Mouse (Mus musculus) midbrain, embryonic 12.5 days (tissue): ENCODE measurements at regions not wholly inside any gene's neighbourhood (a gene's known extent, or its start where the extent isn't known, plus 50 kb on each side); places are given as distances from the start of the nearest gene placed in this dataset.
A peak's percentile ranks its signal among the peaks of the same experiment; 100 is the strongest.

Experiments used
- ATAC-seq: fragments of 200-750 bp; cut with Nextera tagmentation; 2 replicates; pipeline ENCODE4 v1.8.0; 2017; ENCODE audit warnings: low read depth, moderate TSS enrichment, moderate library complexity; ENCODE audit not compliant: low FRiP score
- H3K27ac ChIP-seq: fragments of 300-500 bp; sonication (generic); replicated peaks from 2 replicates; pipeline ENCODE4 v1.5.1; 2016; ENCODE audit warnings: mild to moderate bottlenecking
- H3K27me3 ChIP-seq: fragments of 300-500 bp; sonication (generic); 2 replicates; pipeline ENCODE4 v1.6.1; 2016; ENCODE audit warnings: mild to moderate bottlenecking
- H3K36me3 ChIP-seq: fragments of 300-500 bp; sonication (generic); 2 replicates; pipeline ENCODE4 v1.6.1; 2016
- H3K4me1 ChIP-seq: fragments of 300-500 bp; sonication (generic); 2 replicates; pipeline ENCODE4 v1.6.1; 2016
- H3K4me2 ChIP-seq: fragments of 300-500 bp; sonication (generic); replicated peaks from 2 replicates; pipeline ENCODE4 v1.6.1; 2016; ENCODE audit warnings: mild to moderate bottlenecking, moderate library complexity
- H3K4me3 ChIP-seq: fragments of 300-500 bp; sonication (generic); 2 replicates; pipeline ENCODE4 v1.5.1; 2016; ENCODE audit warnings: mild to moderate bottlenecking
- H3K9ac ChIP-seq: fragments of 300-500 bp; sonication (generic); replicated peaks from 2 replicates; pipeline ENCODE4 v1.6.1; 2016; ENCODE audit warnings: mild to moderate bottlenecking, moderate library complexity
- H3K9me3 ChIP-seq: fragments of 300-500 bp; sonication (generic); 2 replicates; pipeline ENCODE4 v1.6.1; 2016; ENCODE audit warnings: mild to moderate bottlenecking
- WGBS: fragments of 180-500 bp; shearing (Covaris S2); methylation state at CpG from one replicate; pipeline ENCODE4 v1.1.7; 2016; 5-methylcytosine and 5-hydroxymethylcytosine counted together

GRCm38 (mm10) chr1:45575131-45575530 lies 72.0 kb upstream of the Col5a2 start:
- Histone ChIP-seq H3K27me3 (no peaks in the 10 kb centered on the region), H3K4me3 (no peak overlapping the region), H3K4me2 (no peak overlapping the region), H3K27ac (no peak overlapping the region), H3K36me3 (no peaks in the 10 kb centered on the region), H3K4me1 (0 out of 2 replicates have a peak, but pooled peaks cover 4% of the 10 kb centered on the region), H3K9ac (no peak overlapping the region), H3K9me3 (no peaks in the 10 kb centered on the region)
- no peak for ATAC-seq
- WGBS: 10% methylated on average over 3 of the region's 3 CpGs

- Histone ChIP-seq H3K4me1 (no peaks in the 10 kb centered on the region), H3K27ac (no peak overlapping the region), H3K4me2 (no peak overlapping the region), H3K9ac (no peak overlapping the region), H3K4me3 (no peak overlapping the region), H3K27me3 (no peaks in the 10 kb centered on the region), H3K9me3 (no peaks in the 10 kb centered on the region), H3K36me3 (no peaks in the 10 kb centered on the region)
- WGBS: 88% methylated on average over 1 of the region's 1 CpGs
- no peak for ATAC-seq
Measured at GRCm38 (mm10) chr1:45580466-45580865, 77.4 kb upstream of the Col5a2 start.

- Histone ChIP-seq H3K9me3 (no peaks in the 10 kb centered on the region), H3K27me3 (no peaks in the 10 kb centered on the region), H3K9ac (no peak overlapping the region), H3K4me2 (no peak overlapping the region), H3K36me3 (no peaks in the 10 kb centered on the region), H3K27ac (no peak overlapping the region), H3K4me1 (no peaks in the 10 kb centered on the region), H3K4me3 (no peak overlapping the region)
- WGBS: 81% methylated on average over 9 of the region's 9 CpGs
- no peak for ATAC-seq
Measured at GRCm38 (mm10) chr1:45587351-45588025, 84.4 kb upstream of the Col5a2 start.

GRCm38 (mm10) chr1:45597316-45597715 lies 94.2 kb upstream of the Col5a2 start:
- H3K4me1 ChIP-seq: no peaks in the 10 kb centered on the region
- no peak overlapping the region for H3K4me2 ChIP-seq
- no peak overlapping the region for H3K27ac ChIP-seq
- H3K36me3 ChIP-seq: no peaks in the 10 kb centered on the region
- ATAC-seq: no peak
- WGBS: 52% methylated on average over 2 of the region's 2 CpGs
- H3K4me3 ChIP-seq: no peak overlapping the region
- no peak overlapping the region for H3K9ac ChIP-seq
- H3K9me3 ChIP-seq: no peaks in the 10 kb centered on the region
- no peaks in the 10 kb centered on the region for H3K27me3 ChIP-seq

GRCm38 (mm10) chr1:45599421-45599820 lies 96.3 kb upstream of the Col5a2 start:
- no peak for ATAC-seq
- no peaks in the 10 kb centered on the region for H3K9me3 ChIP-seq
- WGBS: 74% methylated on average over 1 of the region's 1 CpGs

GRCm38 (mm10) chr1:45600011-45600410 lies 96.9 kb upstream of the Col5a2 start:
- Histone ChIP-seq H3K4me3 (no peak overlapping the region), H3K36me3 (no peaks in the 10 kb centered on the region), H3K9ac (no peak overlapping the region), H3K27ac (no peak overlapping the region), H3K9me3 (no peaks in the 10 kb centered on the region), H3K27me3 (no peaks in the 10 kb centered on the region), H3K4me2 (no peak overlapping the region), H3K4me1 (no peaks in the 10 kb centered on the region)
- ATAC-seq: no peak
- 92% methylated on average over 3 of the region's 3 CpGs for WGBS

More at GRCm38 (mm10) chr1:45599421-45599820, 96.3 kb upstream of the Col5a2 start:
- H3K4me2 ChIP-seq: no peak overlapping the region
- H3K9ac ChIP-seq: no peak overlapping the region
- no peak overlapping the region for H3K27ac ChIP-seq
- H3K4me3 ChIP-seq: no peak overlapping the region
- no peaks in the 10 kb centered on the region for H3K27me3 ChIP-seq
- no peaks in the 10 kb centered on the region for H3K36me3 ChIP-seq
- H3K4me1 ChIP-seq: no peaks in the 10 kb centered on the region

- H3K4me3 ChIP-seq: no peak overlapping the region
- H3K9me3 ChIP-seq: no peaks in the 10 kb centered on the region
- WGBS: 100% methylated on average over 1 of the region's 1 CpGs
- no peaks in the 10 kb centered on the region for H3K4me1 ChIP-seq
- no peak overlapping the region for H3K9ac ChIP-seq
- no peaks in the 10 kb centered on the region for H3K27me3 ChIP-seq
- H3K27ac ChIP-seq: no peak overlapping the region
- no peak overlapping the region for H3K4me2 ChIP-seq
- no peak for ATAC-seq
- no peaks in the 10 kb centered on the region for H3K36me3 ChIP-seq
Measured at GRCm38 (mm10) chr1:45605571-45605970, 102.5 kb upstream of the Col5a2 start.

GRCm38 (mm10) chr1:45608316-45608715 lies 105.2 kb upstream of the Col5a2 start:
- Histone ChIP-seq H3K4me1 (no peaks in the 10 kb centered on the region), H3K27me3 (no peaks in the 10 kb centered on the region), H3K4me2 (no peak overlapping the region), H3K36me3 (no peaks in the 10 kb centered on the region), H3K27ac (no peak overlapping the region), H3K4me3 (no peak overlapping the region), H3K9me3 (no peaks in the 10 kb centered on the region), H3K9ac (no peak overlapping the region)
- ATAC-seq: no peak

- no peaks in the 10 kb centered on the region for H3K27me3 ChIP-seq
- 96% methylated on average over 2 of the region's 2 CpGs for WGBS
- H3K4me3 ChIP-seq: no peak overlapping the region
- H3K27ac ChIP-seq: no peak overlapping the region
- H3K36me3 ChIP-seq: no peaks in the 10 kb centered on the region
- no peaks in the 10 kb centered on the region for H3K4me1 ChIP-seq
- no peaks in the 10 kb centered on the region for H3K9me3 ChIP-seq
- no peak overlapping the region for H3K9ac ChIP-seq
- H3K4me2 ChIP-seq: no peak overlapping the region
- ATAC-seq: no peak
Measured at GRCm38 (mm10) chr1:45619008-45619407, 115.9 kb upstream of the Col5a2 start.

GRCm38 (mm10) chr1:45625921-45626320 lies 122.8 kb upstream of the Col5a2 start:
- H3K27me3 ChIP-seq: no peaks in the 10 kb centered on the region
- WGBS: 86% methylated on average over 5 of the region's 5 CpGs
- no peaks in the 10 kb centered on the region for H3K4me1 ChIP-seq
- H3K9me3 ChIP-seq: no peaks in the 10 kb centered on the region
- H3K9ac ChIP-seq: no peak overlapping the region
- ATAC-seq: no peak
- no peaks in the 10 kb centered on the region for H3K36me3 ChIP-seq
- no peak overlapping the region for H3K27ac ChIP-seq
- no peak overlapping the region for H3K4me2 ChIP-seq
- H3K4me3 ChIP-seq: no peak overlapping the region

GRCm38 (mm10) chr1:45626733-45627132 lies 123.7 kb upstream of the Col5a2 start:
- Histone ChIP-seq H3K27ac (no peak overlapping the region), H3K4me1 (no peaks in the 10 kb centered on the region), H3K9ac (no peak overlapping the region), H3K9me3 (no peaks in the 10 kb centered on the region), H3K27me3 (no peaks in the 10 kb centered on the region), H3K4me3 (no peak overlapping the region), H3K4me2 (no peak overlapping the region), H3K36me3 (no peaks in the 10 kb centered on the region)
- 73% methylated on average over 2 of the region's 2 CpGs for WGBS
- no peak for ATAC-seq

- 29% methylated on average over 2 of the region's 2 CpGs for WGBS
Measured at GRCm38 (mm10) chr1:45627840-45628239, 124.8 kb upstream of the Col5a2 start.

GRCm38 (mm10) chr1:45647301-45647700 lies 144.2 kb upstream of the Col5a2 start:
- ATAC-seq: no peak
- no peaks in the 10 kb centered on the region for H3K27me3 ChIP-seq
- no peaks in the 10 kb centered on the region for H3K36me3 ChIP-seq
- no peak overlapping the region for H3K4me2 ChIP-seq
- no peak overlapping the region for H3K27ac ChIP-seq
- no peak overlapping the region for H3K9ac ChIP-seq
- H3K4me1 ChIP-seq: no peaks in the 10 kb centered on the region
- no peak overlapping the region for H3K4me3 ChIP-seq
- no peaks in the 10 kb centered on the region for H3K9me3 ChIP-seq

More at GRCm38 (mm10) chr1:45627840-45628239, 124.8 kb upstream of the Col5a2 start:
- Histone ChIP-seq H3K9me3 (no peaks in the 10 kb centered on the region), H3K27ac (no peak overlapping the region), H3K4me1 (no peaks in the 10 kb centered on the region), H3K4me3 (no peak overlapping the region), H3K9ac (no peak overlapping the region), H3K36me3 (no peaks in the 10 kb centered on the region), H3K4me2 (no peak overlapping the region), H3K27me3 (no peaks in the 10 kb centered on the region)
- ATAC-seq: 0 out of 2 replicates have a peak, but pooled peaks have one; percentile 34
